10 mouse cellular contexts compared by ENCODE assay signal in the genomic region with DNA sequence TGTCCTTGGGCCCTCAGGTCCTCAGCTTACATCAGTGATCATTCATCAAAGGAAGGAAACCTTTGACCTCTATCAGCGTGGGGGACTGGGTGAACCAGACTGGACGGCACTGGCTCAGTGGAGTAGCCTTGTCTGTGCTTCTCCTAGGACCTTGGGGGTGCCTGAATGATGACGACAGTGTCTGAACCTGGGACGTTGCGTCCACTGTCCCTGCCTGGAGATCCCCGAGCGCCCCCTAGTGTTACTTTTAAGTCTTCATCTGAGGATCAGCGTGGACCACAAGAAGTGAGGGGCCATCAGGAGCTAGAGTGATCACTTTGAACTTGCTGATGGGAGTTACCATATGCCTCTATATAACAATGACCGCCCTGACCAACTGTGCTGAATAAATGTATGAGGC. TPM values are rescaled to one million over a fixed set of nuclear protein-coding genes. Genes with fewer than 3 reads are reported as not detected.
DNase-seq lines count a peak whose midpoint lies in the region; ATAC-seq and TF ChIP-seq lines count a peak whose summit lies in the region.
"Had no signal": no experiment of that assay in that cellular context is flagged by ENCODE, and none has a peak within 500 bp of the region (broad histone marks: within the 10 kb centered on the region; RNA-seq: fewer than 3 reads in every experiment).

No protein-coding gene starts in this region.

- no peak overlapping the region for H3K9ac ChIP-seq in kidney, embryonic 14.5 days (ENCODE audit: low read depth, low read length)
- no peak overlapping the region for H3K9ac ChIP-seq in heart, embryonic 16.5 days (ENCODE audit: low read length)
- H3K9ac ChIP-seq: embryonic facial prominence, embryonic 13.5 days; liver, embryonic 15.5 days had no signal

- H3K27ac ChIP-seq in kidney, embryonic 14.5 days (ENCODE audit: low read depth, low read length), result no peak overlapping the region
- no peak overlapping the region for H3K27ac ChIP-seq in heart, embryonic 16.5 days (ENCODE audit: low read length)
- H3K27ac ChIP-seq: embryonic facial prominence, embryonic 13.5 days; liver, embryonic 15.5 days had no signal

- H3K36me3 ChIP-seq in kidney, embryonic 14.5 days (ENCODE audit: control insufficient read depth, insufficient read depth, low read length), result no peaks in the 10 kb centered on the region
- no peaks in the 10 kb centered on the region for H3K36me3 ChIP-seq in E14TG2a.4 (ENCODE audit: insufficient read depth, low read length)
- no peaks in the 10 kb centered on the region for H3K36me3 ChIP-seq in heart, embryonic 16.5 days (ENCODE audit: control insufficient read depth, insufficient read depth)
- H3K36me3 ChIP-seq in megakaryocyte, embryonic 14.5 days (replicated peaks; ENCODE audit: low read length), result no peaks in the 10 kb centered on the region
- H3K36me3 ChIP-seq: embryonic facial prominence, embryonic 13.5 days; liver, embryonic 15.5 days had no signal

- H3K4me1 ChIP-seq in kidney, embryonic 14.5 days (ENCODE audit: control insufficient read depth, insufficient read depth, low read length), result 0 out of 2 replicates have a peak, but pooled peaks cover 5% of the 10 kb centered on the region
- H3K4me1 ChIP-seq in E14TG2a.4 (replicated peaks; ENCODE audit: low read depth, low read length), result peaks cover under 1% of the 10 kb centered on the region
- H3K4me1 ChIP-seq in heart, embryonic 16.5 days (ENCODE audit: control insufficient read depth, insufficient read depth, low read length), result peaks cover 4% of the 10 kb centered on the region
- peaks cover 26% of the 10 kb centered on the region for H3K4me1 ChIP-seq in megakaryocyte, embryonic 14.5 days

- ATAC-seq in kidney, embryonic 14.5 days (ENCODE audit: low FRiP score, low TSS enrichment), result no peak
- 0 out of 2 replicates have a peak, but pooled peaks have one; percentile 32 for ATAC-seq in heart, embryonic 16.5 days (replicated peaks; ENCODE audit: extremely low read depth, insufficient read depth, low FRiP score)

- H3K27me3 ChIP-seq in kidney, embryonic 14.5 days (ENCODE audit: control insufficient read depth, insufficient read depth, low read length), result peaks cover 7% of the 10 kb centered on the region; the same call in 1 of the 2 replicates
- peaks cover 22% of the 10 kb centered on the region for H3K27me3 ChIP-seq in E14TG2a.4 (ENCODE audit: insufficient read depth, low read length)
- H3K27me3 ChIP-seq in heart, embryonic 16.5 days (ENCODE audit: control insufficient read depth, insufficient read depth, low read length), result peaks cover 7% of the 10 kb centered on the region
- peaks cover 60% of the 10 kb centered on the region for H3K27me3 ChIP-seq in megakaryocyte, embryonic 14.5 days (replicated peaks)

- peak; percentile 66 for TF ChIP-seq CTCF in E14TG2a.4 (conservative IDR thresholded peaks at IDR 0.05; ENCODE audit: low read length)

- no peak overlapping the region for H3K4me2 ChIP-seq in kidney, embryonic 14.5 days (replicated peaks; ENCODE audit: low read depth, low read length)
- no peak overlapping the region for H3K4me2 ChIP-seq in heart, embryonic 16.5 days (ENCODE audit: low read depth, low read length)
- H3K4me2 ChIP-seq: embryonic facial prominence, embryonic 13.5 days; liver, embryonic 15.5 days had no signal

- H3K9me3 ChIP-seq in kidney, embryonic 14.5 days (ENCODE audit: control insufficient read depth, low read length), result no peaks in the 10 kb centered on the region
- H3K9me3 ChIP-seq in E14TG2a.4 (ENCODE audit: low read length), result no peaks in the 10 kb centered on the region
- H3K9me3 ChIP-seq in heart, embryonic 16.5 days (replicated peaks; ENCODE audit: control insufficient read depth, low read length), result no peaks in the 10 kb centered on the region
- H3K9me3 ChIP-seq in megakaryocyte, embryonic 14.5 days, result peaks cover 8% of the 10 kb centered on the region
- H3K9me3 ChIP-seq: embryonic facial prominence, embryonic 13.5 days; liver, embryonic 15.5 days had no signal

- no peak overlapping the region for H3K4me3 ChIP-seq in kidney, embryonic 14.5 days (ENCODE audit: low read length)
- H3K4me3 ChIP-seq in E14TG2a.4 (replicated peaks; ENCODE audit: low read length), result no peak overlapping the region
- no peak overlapping the region for H3K4me3 ChIP-seq in heart, embryonic 16.5 days (ENCODE audit: low read length)
- peak overlapping the region; percentile 21 for H3K4me3 ChIP-seq in megakaryocyte, embryonic 14.5 days (replicated peaks)
- H3K4me3 ChIP-seq: embryonic facial prominence, embryonic 13.5 days; liver, embryonic 15.5 days had no signal

- peak; percentile 53 for DNase-seq in kidney, adult 9 months
- DNase-seq in adrenal gland, postnatal 14 days, result peak; percentile 84
- no peak for DNase-seq in right cerebral cortex, postnatal 10 days (ENCODE audit: low spot score in 2 of 2)
- DNase-seq in ovary, postnatal 10 days (ENCODE audit: low spot score), result no peak

- 2% methylated on average over 9 of the region's 9 CpGs for WGBS in kidney, embryonic 14.5 days
- 4% methylated on average over 9 of the region's 9 CpGs for WGBS in heart, embryonic 16.5 days

RNA-seq across cellular contexts. Expression of a gene that starts 19.4 kb away (rescaled TPM):
- 0.11 TPM in 1 of 2 replicates, not detected in the other for polyA plus RNA-seq in kidney, embryonic 14.5 days (2014; fragmentation: Nextera tagmentation; extraction: Ambion mirVana)
- not detected in 2 replicates for total RNA-seq in adrenal gland, postnatal 14 days (2021)
- not detected in 2 replicates for polyA plus RNA-seq in heart, embryonic 16.5 days (2015; fragmentation: Nextera tagmentation; extraction: Ambion mirVana)
- polyA plus RNA-seq in megakaryocyte, embryonic 14.5 days (2012; ENCODE audit: insufficient read depth, low replicate concordance), result 0.34 TPM in 1 of 2 replicates, not detected in the other
- polyA plus RNA-seq: liver, embryonic 15.5 days had no signal

Comparison
In these comparisons a context has a peak if more than half of its experiments do, and no peak if none do; other contexts are left out.
1. DNase-seq: peak in kidney, adult 9 months (single experiment) and adrenal gland, postnatal 14 days (single experiment); none in right cerebral cortex, postnatal 10 days (0 of 2) and ovary, postnatal 10 days (single experiment).